Mouse (Mus musculus) 3T3-L1 (cell line): ENCODE results near the gene Ifrd2.

ENCODE experiments used
- DNase-seq: peaks from one replicate; pipeline ENCODE4 v3.0.0-alpha.2; 2015; ENCODE audit warnings: low read depth, low spot score

Ifrd2 gene

DNA sequence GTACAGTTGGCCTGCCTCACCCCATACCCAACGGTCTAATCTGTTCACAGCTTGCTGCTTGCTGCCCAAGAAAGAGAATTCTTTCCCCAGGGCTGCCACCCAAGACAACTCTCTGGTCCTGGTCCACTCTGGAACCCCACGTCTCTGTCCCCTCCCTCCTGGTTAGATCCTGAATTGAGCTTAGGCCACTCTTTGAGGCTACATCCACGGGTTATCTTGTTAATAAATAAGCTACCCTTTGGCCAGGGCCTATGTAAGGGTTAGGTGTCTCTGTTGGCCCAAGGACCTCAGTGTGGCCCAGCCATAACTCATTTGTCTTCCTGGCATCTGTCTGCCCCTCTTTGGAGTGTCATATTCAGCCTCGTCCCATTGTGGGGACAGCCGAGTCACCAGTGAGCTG, 10.9 kb downstream of the Ifrd2 start:
- DNase-seq, result no peak

DNA sequence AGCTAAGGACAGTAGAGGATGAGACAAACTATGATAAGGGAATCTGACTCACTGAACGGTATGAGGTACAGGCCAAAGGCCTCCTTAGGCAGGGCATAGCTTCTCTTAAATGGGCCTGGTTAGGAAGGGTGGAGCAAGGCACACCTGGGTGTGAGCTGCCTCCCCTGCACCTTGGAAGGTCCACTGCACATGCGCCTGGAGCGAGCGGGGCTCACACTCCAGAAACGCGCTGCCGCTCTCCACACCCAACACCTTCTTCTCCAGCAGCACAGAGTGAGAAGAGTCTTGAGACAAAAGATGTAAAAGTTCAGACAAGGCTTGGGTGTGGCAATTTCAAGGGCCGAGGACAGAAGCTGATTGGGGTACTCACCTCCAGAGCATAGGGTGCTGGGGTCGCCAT, 12.0 kb downstream of the Ifrd2 start:
- DNase-seq, result no peak

DNA sequence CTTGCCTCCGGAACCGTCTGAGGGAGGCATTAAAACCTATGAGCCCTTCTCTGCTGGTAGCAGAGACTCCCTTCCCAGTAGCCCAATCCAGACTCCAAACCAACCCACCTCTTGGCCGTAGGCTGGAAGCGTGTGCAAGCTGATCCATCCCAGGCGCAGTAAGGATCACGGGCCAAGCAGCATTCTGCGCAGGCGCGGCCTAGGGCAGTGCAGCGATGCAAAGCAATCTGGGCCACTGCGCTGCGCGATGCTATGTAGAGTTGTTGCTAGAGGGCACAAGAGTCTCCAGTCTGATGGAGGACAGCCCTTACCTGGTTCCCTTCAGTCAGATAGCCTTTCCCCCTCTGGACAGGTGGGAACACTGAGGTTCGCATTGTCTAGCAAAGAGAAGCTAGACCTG, 12.4 kb downstream of the Ifrd2 start:
- DNase-seq, result no peak

DNA sequence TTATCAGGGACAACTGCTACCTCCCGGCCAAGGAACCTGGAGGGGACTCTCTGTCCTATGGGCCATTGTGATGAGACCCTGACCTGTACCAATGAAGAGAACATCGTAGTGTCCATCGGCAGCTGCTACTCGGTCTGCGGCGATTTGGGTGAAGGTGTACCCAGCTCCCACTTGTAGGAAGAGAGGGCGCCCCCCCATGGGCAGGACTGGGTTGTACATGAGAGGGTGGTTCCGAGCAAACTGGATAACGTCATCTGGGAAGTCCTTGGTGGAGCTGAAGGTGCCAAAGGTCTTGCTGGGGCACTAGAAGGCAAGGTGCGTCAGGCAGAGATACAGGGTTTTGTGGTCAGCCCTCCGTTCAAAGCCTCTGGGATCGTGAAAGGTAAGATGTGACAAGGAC, 13.3 kb downstream of the Ifrd2 start:
- DNase-seq, result no peak

DNA sequence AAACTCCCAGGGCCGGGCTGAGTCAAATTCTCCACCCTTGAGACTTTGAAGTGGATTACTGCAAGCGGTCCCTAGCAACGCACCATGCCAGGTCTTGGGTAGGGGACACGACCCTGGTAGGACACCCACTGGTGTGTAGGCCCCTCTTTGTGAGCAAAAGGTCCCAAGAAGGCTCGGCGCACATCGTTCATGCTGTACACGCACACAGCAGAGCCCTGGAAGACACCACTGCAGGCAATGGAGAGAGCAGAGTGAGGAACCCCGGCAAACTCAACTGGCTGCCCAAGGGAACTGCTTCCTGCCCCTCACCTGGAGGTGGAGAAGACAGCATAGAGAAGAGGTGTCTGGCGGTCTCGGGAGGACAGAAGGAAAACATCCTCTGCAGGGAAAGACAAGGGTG, 13.8 kb downstream of the Ifrd2 start:
- no peak for DNase-seq

DNA sequence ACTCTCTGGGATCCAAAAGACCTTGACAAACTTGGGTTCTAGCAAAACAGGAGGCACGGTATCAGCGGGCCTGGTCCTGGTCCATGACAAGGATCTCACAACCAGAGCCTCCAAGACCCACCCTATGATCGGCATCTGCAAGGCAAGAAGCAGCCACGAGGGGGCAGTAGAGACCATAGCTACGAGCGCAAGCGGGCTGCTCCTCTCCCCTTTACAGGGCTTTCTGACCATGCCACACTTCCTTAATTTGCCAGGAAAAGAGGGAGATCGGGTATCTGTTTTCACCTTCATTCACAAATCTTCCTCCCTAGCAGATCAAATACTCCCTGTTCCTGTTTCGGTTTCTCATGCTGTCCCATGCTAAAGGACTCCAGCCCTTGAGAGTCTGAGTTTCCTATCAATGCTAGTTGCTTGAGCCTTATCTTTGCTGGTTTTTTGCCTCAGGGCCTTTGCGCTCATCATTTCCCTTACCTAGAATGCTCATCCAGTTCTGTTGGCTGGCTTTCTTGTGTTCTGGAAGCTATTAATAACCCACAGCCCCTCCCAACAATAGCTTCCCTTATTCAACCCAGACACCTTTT, 14.7 kb downstream of the Ifrd2 start:
- peak; percentile 93 for DNase-seq

DNA sequence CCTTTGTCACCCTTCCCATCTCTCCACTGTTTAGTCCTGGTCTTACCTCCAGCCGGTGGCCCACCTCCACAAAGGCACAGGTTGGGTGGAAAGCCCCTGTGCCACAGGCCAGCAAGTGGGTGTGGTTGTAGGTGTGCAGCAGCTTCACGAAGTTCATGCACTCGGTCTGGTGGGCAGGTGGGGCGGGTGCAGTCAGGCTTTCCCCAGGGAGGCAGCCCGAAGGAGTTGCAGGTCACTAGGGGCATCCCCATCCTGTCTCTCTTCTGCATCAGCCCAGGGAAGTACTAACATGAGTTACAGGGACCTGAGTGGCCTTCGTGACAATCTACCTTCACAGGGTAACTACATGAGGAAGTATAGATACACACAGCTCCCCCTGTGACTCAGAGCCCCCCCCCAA, 15.8 kb downstream of the Ifrd2 start:
- no peak for DNase-seq

DNA sequence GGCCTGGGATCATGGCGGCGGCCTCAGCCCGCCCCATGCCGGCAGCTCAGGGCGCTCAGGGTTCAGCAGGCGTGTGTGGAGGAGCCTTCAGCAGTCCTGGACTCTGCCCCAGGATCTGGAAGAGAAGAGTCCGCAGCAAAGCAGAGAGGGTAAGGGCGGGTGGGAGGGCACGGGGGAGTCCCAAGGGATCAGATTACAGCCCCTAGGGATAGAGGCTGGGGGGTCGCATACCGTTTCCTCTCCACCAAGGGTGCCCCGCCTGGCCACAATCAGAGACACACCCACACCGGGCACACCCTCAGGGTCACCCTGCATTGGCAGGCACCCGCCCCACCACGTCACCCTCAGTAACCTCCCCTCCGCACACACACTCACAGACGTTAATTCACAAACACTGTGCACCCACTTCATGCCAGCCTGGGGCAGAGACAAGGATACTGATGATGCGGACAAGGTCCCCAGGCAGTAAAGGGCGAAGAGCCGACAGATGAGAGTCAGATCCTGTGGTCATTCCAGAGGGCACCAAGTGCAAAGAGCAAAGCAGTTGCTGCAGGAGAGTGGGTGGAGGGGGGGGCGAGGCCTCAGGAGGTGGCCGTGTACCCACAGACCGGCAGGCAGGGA, 17.7 kb downstream of the Ifrd2 start:
- no peak for DNase-seq

DNA sequence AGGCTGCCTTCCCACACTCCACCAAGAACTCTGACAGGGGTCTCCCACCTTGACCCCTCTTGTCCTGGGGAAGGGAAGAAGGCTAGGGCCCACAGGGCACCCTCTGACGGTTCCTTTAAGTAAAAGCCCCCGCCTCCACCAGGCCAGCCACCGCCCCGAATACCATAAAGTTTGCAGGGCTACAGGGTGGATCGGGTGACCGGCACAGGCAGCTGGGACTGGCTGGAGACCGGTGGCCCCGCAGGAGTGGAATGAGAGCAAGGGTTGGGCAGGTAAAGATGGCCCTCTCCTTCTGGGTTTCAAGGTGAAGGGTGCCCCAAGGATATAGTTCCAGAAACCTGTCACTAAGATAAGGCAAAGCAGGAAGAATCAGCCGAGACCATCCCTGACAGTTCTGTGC, 19.1 kb downstream of the Ifrd2 start:
- no peak for DNase-seq

DNA sequence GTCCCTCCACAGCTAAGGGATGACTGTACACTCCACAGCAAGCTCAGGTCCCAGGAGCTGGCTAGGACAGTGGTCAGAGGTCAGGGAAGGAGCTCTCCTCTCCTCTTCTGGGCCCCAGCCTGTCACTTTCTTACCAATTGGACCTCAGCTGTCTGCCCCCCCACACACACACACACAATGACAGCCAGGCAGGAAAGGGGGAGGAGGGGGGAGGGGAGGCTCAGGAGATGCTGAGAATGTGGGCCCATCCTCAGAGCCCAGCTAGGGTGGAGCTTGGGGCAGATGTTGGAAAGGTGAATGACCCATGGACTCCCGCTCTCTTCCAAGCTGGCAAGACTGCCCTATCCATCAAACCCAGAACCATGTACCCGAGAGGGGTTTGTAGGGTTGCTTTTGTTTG, 19.6 kb downstream of the Ifrd2 start:
- no peak for DNase-seq

DNA sequence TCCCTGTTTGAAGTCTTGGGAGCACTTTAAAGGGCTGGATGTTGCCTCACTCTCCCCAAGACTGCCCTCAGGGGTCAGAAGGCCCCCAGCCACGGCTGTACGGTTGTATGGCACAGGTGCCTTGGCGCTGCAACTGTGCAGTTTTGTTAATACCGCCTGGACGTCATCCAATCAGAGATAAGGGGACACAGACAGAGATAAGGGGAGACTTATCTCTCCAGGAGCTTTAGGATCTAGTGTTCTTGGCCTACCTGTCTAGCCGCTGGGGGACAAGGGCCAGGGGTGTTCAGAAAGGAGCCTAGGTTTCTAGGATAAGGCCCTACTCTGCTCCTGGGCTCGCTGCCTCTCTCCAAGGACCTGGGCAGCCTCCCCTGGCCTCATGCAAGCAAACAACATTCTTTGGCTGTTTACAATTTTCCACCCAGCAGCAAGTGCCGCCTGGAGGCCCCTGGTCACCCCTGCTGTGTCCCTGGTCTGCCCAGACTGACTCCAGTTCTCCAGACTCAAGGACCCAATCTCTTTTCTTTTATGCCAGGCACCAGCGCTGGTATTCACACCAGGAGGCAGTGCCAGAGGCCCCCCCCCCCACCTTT, 20.3 kb downstream of the Ifrd2 start:
- DNase-seq, result no peak

DNA sequence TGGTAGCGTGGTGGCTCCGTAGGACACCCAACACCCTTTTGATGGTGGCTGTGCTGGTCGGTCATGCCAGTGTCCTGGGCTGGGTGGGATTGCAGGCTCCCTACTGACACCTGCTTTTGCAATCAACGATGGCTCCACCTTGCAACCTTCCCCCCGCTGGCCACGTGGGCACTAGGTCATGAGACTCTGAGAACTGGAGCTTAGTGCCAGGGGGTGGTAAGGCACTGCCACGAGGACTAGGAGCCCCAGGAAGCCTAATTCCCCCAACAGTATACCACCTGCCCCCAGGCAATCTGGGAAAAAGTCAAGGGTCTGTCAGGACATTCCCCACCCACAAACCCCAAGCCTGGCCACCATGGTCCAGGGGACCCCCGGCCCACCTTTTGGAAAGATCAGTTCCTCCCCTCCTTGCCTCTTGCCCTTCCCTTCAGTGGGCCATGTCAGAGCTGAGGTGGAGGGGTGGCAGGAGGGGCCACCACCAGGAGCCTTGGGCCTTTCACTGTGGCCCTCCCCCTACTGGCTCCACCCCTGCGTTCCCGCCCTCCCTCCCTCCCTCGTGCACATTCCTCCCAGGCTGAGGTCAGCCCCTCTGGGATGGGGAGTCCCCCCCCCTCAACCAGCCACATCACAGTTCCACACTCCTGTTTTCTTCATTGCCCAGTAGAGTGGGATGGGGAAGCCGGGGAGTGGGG, 21.4 kb downstream of the Ifrd2 start, which contains the start of gene Sema3b:
TSS of gene Sema3b (minus strand) at position 489 of the 692 bp plus-strand sequence.
- no peak for DNase-seq

DNA sequence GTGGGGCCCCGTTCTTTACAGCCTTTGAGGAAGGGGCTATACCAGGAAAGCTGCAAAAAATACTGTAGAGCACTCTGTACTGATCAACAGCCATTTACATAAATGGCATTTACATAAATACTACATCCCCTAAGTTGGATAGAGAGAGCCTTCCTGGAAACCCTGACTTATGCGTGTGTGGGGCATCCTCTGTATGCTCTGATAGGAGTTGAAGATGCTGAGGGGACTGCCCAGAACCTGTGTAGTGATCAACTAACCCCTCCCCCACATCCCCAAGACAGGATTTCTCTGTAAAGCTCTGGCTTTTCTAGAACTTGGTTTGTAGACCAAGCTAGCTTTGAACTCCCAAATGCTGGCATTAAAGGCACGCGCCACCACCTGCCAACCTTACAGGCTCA, 22.0 kb downstream of the Ifrd2 start:
- DNase-seq, result no peak

DNA sequence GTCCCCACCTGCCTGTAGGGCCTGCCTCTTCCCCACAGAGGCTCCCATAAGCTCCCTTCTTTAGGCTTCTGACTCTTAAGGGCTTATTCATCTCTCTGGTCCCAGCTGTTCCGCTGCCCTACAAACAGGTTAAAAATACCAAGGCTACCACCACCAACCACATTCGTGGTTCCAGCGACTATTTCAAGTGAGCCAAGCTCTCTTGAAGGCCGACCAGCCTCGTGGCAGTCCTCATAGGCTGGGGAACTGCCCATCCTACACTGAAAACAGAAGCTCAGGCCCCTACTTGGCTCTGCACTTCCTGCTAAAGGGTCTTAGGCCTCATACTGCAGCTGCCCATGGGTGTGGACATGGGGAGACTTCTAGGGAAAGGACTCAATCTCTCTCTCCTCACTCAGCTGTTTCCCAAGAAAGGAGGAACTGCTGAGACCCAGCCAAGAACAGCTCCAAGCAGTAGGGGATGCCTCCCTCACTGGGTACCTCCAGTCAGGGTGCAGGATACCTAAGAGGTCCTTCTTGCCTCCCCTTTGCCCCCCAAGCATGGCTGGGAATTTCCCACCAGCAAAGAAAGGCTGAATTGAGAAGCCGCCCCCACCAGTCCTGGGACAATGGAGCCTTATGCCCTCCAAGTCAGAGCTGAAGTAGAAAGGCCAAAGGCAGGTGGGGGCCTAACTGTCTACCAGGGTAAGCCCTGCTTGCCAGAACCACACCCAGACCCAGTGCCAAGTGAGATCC, 24.2 kb downstream of the Ifrd2 start:
- no peak for DNase-seq

DNA sequence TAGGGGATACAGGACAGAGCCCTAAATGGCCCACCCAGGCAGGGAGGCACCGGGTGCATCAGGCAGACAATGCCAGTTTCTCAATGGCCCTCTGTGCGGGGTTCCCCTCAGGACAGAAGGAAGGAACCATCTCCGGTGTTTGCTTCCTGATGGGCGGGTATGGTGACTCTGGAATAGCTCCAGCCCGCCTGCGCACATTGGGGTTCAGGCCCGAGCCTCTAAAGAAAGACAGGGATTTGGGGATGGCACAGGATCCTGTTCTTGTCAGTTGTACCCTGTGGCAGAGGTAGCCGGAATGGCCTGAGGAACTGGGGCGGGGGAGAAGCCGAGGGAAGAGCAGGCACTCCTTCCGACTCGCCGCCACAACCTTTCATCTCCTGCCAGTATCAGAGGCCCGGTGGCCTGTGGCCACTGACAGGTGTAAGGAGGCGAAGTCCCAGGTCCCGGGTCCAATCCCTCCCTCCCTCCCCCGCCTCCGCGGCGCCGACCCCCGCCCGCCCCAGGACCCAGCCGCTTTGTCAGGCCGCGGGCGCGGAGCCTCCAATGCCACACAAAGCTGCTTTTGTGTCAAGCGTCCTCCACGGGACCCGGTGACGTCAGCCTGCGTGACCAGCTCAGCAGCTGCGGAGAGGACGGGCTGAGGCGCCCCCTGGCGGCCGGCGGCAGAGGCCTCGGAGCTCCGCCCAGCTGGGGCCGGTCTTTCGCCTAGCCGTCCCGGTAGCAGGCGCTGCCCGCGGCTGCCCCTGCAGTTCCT, 24.9 kb downstream of the Ifrd2 start:
- peak; percentile 95 for DNase-seq

DNA sequence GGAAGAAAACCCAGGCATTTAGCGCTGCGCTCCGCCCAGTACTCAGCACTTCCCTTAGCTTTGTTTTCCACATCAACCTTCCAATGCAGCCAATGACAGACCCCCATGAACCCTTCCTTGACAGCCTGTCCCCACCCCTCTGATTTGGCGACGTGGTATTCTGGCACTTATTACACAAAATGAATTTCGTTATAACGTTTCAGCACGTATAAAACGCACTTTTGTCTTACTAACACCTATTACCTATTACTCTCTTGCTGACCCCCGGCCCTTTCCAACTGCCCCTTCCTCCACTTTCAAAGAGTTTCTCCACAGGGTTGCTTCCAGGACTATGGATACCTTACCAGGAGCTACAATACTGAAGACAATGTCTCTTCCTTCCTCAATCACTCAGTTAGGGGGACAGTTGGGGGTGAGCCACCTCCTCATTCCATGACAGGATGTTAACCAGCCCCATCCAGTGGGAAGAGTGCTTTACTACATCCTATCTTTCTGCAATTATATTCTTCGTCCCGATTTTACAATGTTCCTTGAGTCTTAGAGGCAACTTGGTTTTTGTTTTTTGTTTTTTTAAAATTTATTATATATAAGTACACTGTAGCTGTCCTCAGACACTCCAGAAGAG, 25.6 kb downstream of the Ifrd2 start:
- peak; percentile 57 for DNase-seq

DNA sequence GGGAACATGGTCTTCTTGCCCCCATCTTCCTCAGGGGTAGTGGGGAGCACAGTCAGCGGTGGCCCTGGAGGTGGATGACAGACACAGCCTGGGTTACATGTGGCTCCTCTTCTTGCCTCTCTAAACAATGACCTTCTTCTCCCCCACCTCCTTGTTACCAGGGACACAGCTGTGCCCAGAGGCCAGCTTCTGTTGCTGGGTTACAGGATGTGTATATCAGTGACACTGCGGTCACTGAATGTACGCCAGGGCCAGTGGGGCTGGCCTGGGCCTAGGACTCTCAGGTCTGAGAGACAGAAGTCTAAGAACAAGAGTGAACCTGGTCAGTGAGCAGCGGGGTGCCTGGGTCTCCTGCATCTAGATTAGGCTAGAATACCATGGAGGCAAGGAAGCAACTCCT, 27.6 kb downstream of the Ifrd2 start:
- no peak for DNase-seq

DNA sequence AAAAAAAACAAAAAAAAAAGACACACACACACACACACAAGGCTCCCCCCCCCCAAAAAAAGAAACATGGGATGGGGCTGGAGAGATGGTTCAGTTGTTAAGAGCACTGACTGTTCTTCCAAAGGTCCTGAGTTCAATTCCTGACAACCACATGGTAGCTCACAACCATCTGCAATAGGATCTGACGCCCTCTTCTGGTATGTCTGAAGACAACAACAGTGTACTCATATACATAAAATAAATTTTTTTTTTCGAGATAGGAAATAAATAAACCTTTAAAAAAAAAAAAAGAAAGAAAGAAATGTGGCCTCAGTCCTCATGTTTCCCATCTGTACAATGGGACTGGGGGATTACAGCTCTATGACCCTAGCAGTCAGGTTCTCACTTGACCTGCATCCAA, 30.0 kb downstream of the Ifrd2 start:
- no peak for DNase-seq

DNA sequence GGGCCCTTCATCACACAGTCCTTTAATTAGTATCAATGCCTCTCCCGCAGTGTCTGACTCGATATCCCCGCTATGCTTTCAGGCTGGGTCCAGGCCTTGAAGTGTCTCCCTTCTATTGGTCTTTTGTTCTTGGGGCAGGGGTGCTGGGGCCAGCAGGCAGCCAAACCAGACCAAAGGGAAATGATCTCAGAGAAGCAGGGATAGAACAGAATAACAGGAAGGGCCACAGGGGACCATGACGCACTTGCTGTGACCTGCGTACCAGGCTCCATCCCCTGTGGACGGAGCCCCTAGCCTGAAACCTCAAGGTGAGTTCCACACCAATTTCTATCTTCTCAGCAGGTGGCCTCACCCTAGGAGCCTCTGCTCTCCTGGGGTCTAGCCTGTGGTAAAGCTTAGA, 30.7 kb downstream of the Ifrd2 start:
- DNase-seq, result no peak

DNA sequence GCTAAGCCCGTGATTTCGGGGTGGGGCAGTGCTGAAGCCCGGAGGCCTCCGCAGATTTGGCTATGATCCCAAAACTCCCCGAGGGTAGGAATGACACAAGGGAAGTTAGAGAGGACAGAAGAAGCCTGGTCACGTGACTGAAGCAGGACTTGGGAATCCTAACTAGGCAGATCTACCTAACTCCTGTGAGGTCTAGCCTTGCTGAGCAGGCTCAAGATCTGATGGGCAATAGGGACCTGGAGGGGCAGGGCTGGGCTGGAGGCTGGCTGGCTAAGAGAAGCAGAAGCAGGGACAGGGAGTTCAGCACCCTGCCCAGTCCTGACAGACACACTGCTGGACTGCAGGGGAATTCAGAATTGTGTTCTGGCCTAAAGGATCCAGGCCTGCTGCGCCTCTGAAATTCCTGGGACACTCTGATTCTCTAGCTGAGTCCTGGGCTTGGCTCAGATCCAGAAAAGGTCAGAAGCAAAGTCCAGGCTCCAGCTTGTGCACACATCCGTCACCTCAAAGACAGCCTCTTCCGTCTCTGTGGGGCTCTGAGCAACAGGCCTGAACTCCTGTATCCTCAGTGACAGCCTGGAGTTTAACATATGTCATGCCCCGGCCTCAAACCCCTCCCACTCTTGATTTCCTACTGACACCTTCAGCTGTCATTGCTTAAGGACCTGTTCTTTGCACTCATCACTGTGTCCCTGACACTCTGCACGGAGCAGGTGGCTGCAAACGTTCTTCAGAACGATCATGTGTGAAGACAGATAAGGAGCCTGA, 31.5 kb downstream of the Ifrd2 start:
- DNase-seq, result peak; percentile 76
